Mouse (Mus musculus): Measurements from ENCODE around the gene Tnfrsf13c. TPM values are rescaled to one million over a fixed set of nuclear protein-coding genes. Genes with fewer than 3 reads are reported as not detected.
A peak's percentile ranks its signal among the peaks of the same experiment; 100 is the strongest.

The Tnfrsf13c gene
- total RNA-seq (2014; rRNA removed) (0.94 and 2.1 TPM in 2 replicates), polyA plus RNA-seq (2015; fragmentation: Nextera tagmentation; extraction: Ambion mirVana) (0.18 and 0.27 TPM in 2 replicates)

- WGBS = 2% methylated on average over 39 of the region's 44 CpGs
- Histone ChIP-seq H3K4me1 (ENCODE audit: insufficient read depth, low read length) (0 out of 2 replicates have a peak, but pooled peaks cover 2% of the 10 kb centered on the region), H3K4me2 (ENCODE audit: low read depth, low read length, poor library complexity, severe bottlenecking) (peak within 1 kb of the TSS; percentile 49), H3K9ac (replicated peaks; ENCODE audit: low read length, poor library complexity, severe bottlenecking) (0 out of 2 replicates have a peak within 1 kb of the TSS, but pooled peaks have one; percentile 4), H3K27me3 (ENCODE audit: insufficient read depth, low read length) (peaks cover 8% of the 10 kb centered on the region; the same call in 1 of the 2 replicates), H3K9me3 (ENCODE audit: low read length) (no peaks in the 10 kb centered on the region), H3K4me3 (ENCODE audit: low read depth, low read length) (peak within 1 kb of the TSS; percentile 22), H3K27ac (ENCODE audit: low read depth, low read length) (no peak within 1 kb of the TSS), H3K36me3 (ENCODE audit: insufficient read depth, low read length) (no peaks in the 10 kb centered on the region)
- ATAC-seq (ENCODE audit: low FRiP score) (peak; percentile 53), DNase-seq (ENCODE audit: low spot score) (peak; percentile 38)
- no peak for TF ChIP-seq CTCF (IDR thresholded peaks at IDR 0.05)
Measured at GRCm38 (mm10) chr15:82223657-82224601, at the start of gene Tnfrsf13c. Gene Tnfrsf13c (minus strand): TSS chr15:82224369.

GRCm38 (mm10) chr15:82272295-82272694 lies 48.1 kb upstream of the Tnfrsf13c start:
- no peak overlapping the region for H3K4me2 ChIP-seq (ENCODE audit: low read depth, low read length, poor library complexity, severe bottlenecking)
- ATAC-seq (ENCODE audit: low FRiP score) (no peak), DNase-seq (ENCODE audit: low spot score) (no peak)
- TF ChIP-seq CTCF (IDR thresholded peaks at IDR 0.05) = no peak
- H3K4me1 ChIP-seq (ENCODE audit: insufficient read depth, low read length) = peaks cover 17% of the 10 kb centered on the region; the same call in 1 of the 2 replicates
- WGBS = 88% methylated on average over 6 of the region's 6 CpGs
- H3K27ac ChIP-seq (ENCODE audit: low read depth, low read length) = no peak overlapping the region
- H3K36me3 ChIP-seq (ENCODE audit: insufficient read depth, low read length) = no peaks in the 10 kb centered on the region
- H3K9me3 ChIP-seq (ENCODE audit: low read length) = no peaks in the 10 kb centered on the region
- H3K9ac ChIP-seq (replicated peaks; ENCODE audit: low read length, poor library complexity, severe bottlenecking) = no peak overlapping the region
- no peaks in the 10 kb centered on the region for H3K27me3 ChIP-seq (ENCODE audit: insufficient read depth, low read length)
- H3K4me3 ChIP-seq (ENCODE audit: low read depth, low read length) = no peak overlapping the region

GRCm38 (mm10) chr15:82271201-82271600 lies 47.0 kb upstream of the Tnfrsf13c start:
- DNase-seq (ENCODE audit: low spot score) (peak; percentile 88), ATAC-seq (ENCODE audit: low FRiP score) (no peak)
- H3K27ac ChIP-seq (ENCODE audit: low read depth, low read length) = no peak overlapping the region; the same call in 1 of the 2 replicates
- no peak overlapping the region for H3K4me3 ChIP-seq (ENCODE audit: low read depth, low read length)
- peak; percentile 91 for TF ChIP-seq CTCF (IDR thresholded peaks at IDR 0.05)
- peaks cover 15% of the 10 kb centered on the region; the same call in 1 of the 2 replicates for H3K4me1 ChIP-seq (ENCODE audit: insufficient read depth, low read length)
- no peaks in the 10 kb centered on the region for H3K27me3 ChIP-seq (ENCODE audit: insufficient read depth, low read length)
- H3K9ac ChIP-seq (replicated peaks; ENCODE audit: low read length, poor library complexity, severe bottlenecking) = peak overlapping the region; percentile 19; the same call in 1 of the 2 replicates
- WGBS = 0% methylated on average over 5 of the region's 5 CpGs
- H3K36me3 ChIP-seq (ENCODE audit: insufficient read depth, low read length) = no peaks in the 10 kb centered on the region
- no peaks in the 10 kb centered on the region for H3K9me3 ChIP-seq (ENCODE audit: low read length)
- no peak overlapping the region for H3K4me2 ChIP-seq (ENCODE audit: low read depth, low read length, poor library complexity, severe bottlenecking)

- Histone ChIP-seq H3K9me3 (ENCODE audit: low read length) (no peaks in the 10 kb centered on the region), H3K36me3 (ENCODE audit: insufficient read depth, low read length) (no peaks in the 10 kb centered on the region), H3K27ac (ENCODE audit: low read depth, low read length) (peak overlapping the region; percentile 51; the same call in 1 of the 2 replicates), H3K4me3 (ENCODE audit: low read depth, low read length) (no peak overlapping the region), H3K4me2 (ENCODE audit: low read depth, low read length, poor library complexity, severe bottlenecking) (no peak overlapping the region), H3K9ac (replicated peaks; ENCODE audit: low read length, poor library complexity, severe bottlenecking) (no peak overlapping the region), H3K27me3 (ENCODE audit: insufficient read depth, low read length) (no peaks in the 10 kb centered on the region), H3K4me1 (ENCODE audit: insufficient read depth, low read length) (peaks cover 12% of the 10 kb centered on the region; the same call in 1 of the 2 replicates)
- TF ChIP-seq CTCF (IDR thresholded peaks at IDR 0.05) = no peak
- 0 out of 2 replicates have a peak, but pooled peaks have one; percentile 17 for ATAC-seq (ENCODE audit: low FRiP score)
- 84% methylated on average over 9 of the region's 9 CpGs for WGBS
- peak; percentile 69 for DNase-seq (ENCODE audit: low spot score)
Measured at GRCm38 (mm10) chr15:82268783-82269182, 44.6 kb upstream of the Tnfrsf13c start.

GRCm38 (mm10) chr15:82268185-82268584 lies 44.0 kb upstream of the Tnfrsf13c start:
- H3K4me2 ChIP-seq (ENCODE audit: low read depth, low read length, poor library complexity, severe bottlenecking) = no peak overlapping the region
- no peaks in the 10 kb centered on the region for H3K9me3 ChIP-seq (ENCODE audit: low read length)
- no peak for TF ChIP-seq CTCF (IDR thresholded peaks at IDR 0.05)
- ATAC-seq (ENCODE audit: low FRiP score) (no peak), DNase-seq (ENCODE audit: low spot score) (peak; percentile 75)
- H3K4me3 ChIP-seq (ENCODE audit: low read depth, low read length) = no peak overlapping the region
- no peaks in the 10 kb centered on the region for H3K36me3 ChIP-seq (ENCODE audit: insufficient read depth, low read length)
- peak overlapping the region; percentile 63; the same call in 1 of the 2 replicates for H3K27ac ChIP-seq (ENCODE audit: low read depth, low read length)
- H3K4me1 ChIP-seq (ENCODE audit: insufficient read depth, low read length) = peaks cover 12% of the 10 kb centered on the region; the same call in 1 of the 2 replicates
- H3K9ac ChIP-seq (replicated peaks; ENCODE audit: low read length, poor library complexity, severe bottlenecking) = no peak overlapping the region
- no peaks in the 10 kb centered on the region for H3K27me3 ChIP-seq (ENCODE audit: insufficient read depth, low read length)
- WGBS = 3% methylated on average over 3 of the region's 3 CpGs

Data from midbrain, postnatal 0 days (tissue).